Mouse (Mus musculus) hindbrain, embryonic 15.5 days (tissue): ENCODE results near the gene Pdcd6ip. TPM values are rescaled to one million over a fixed set of nuclear protein-coding genes. Genes with fewer than 3 reads are reported as not detected.
A peak's percentile ranks its signal among the peaks of the same experiment; 100 is the strongest.

ENCODE experiments used
- ATAC-seq: fragments of 200-750 bp; cut with Nextera tagmentation; 2 replicates; pipeline ENCODE4 v1.8.0; 2017; ENCODE audit warnings: low read depth, moderate number of reproducible peaks, moderate TSS enrichment; ENCODE audit not compliant: low FRiP score
- H3K27ac ChIP-seq: fragments of 300-500 bp; sonication (generic); replicated peaks from 2 replicates; pipeline ENCODE4 v1.5.1; 2015; ENCODE audit warnings: mild to moderate bottlenecking, inconsistent platforms
- H3K27me3 ChIP-seq: fragments of 300-500 bp; sonication (generic); 2 replicates; pipeline ENCODE4 v1.6.1; 2015; ENCODE audit warnings: control low read depth, inconsistent platforms
- H3K36me3 ChIP-seq: fragments of 300-500 bp; sonication (generic); 2 replicates; pipeline ENCODE4 v1.6.1; 2015; ENCODE audit warnings: control low read depth, inconsistent platforms
- H3K4me1 ChIP-seq: fragments of 300-500 bp; sonication (generic); replicated peaks from 2 replicates; pipeline ENCODE4 v1.6.1; 2015; ENCODE audit warnings: control low read depth, inconsistent platforms
- H3K4me2 ChIP-seq: fragments of 300-500 bp; sonication (generic); 2 replicates; pipeline ENCODE4 v1.6.1; 2015; ENCODE audit warnings: moderate library complexity, mild to moderate bottlenecking, inconsistent platforms
- H3K4me3 ChIP-seq: fragments of 300-500 bp; sonication (generic); 2 replicates; pipeline ENCODE4 v1.5.1; 2015; ENCODE audit warnings: mild to moderate bottlenecking, inconsistent platforms
- H3K9ac ChIP-seq: fragments of 300-500 bp; sonication (generic); 2 replicates; pipeline ENCODE4 v1.6.1; 2015; ENCODE audit warnings: inconsistent platforms
- H3K9me3 ChIP-seq: fragments of 300-500 bp; sonication (generic); 2 replicates; pipeline ENCODE4 v1.6.1; 2016; ENCODE audit warnings: control low read depth, inconsistent platforms
- WGBS: fragments of 180-500 bp; shearing (Covaris S2); methylation state at CpG from one replicate; pipeline ENCODE4 v1.1.7; 2015; 5-methylcytosine and 5-hydroxymethylcytosine counted together
- polyA plus RNA-seq: library from polyadenylated mRNA; unstranded; fragments of >200 nt; fragmentation: Nextera tagmentation; extraction: Ambion mirVana; gene quantifications from 2 replicates; pipeline ENCODE4 v1.2.1, GENCODE M21; 2015

Gene Pdcd6ip
- 37.3 and 39.1 TPM in 2 replicates for polyA plus RNA-seq

- Histone ChIP-seq H3K27me3 (no peaks in the 10 kb centered on the region), H3K4me3 (peak within 1 kb of the TSS; percentile 95), H3K4me2 (peak within 1 kb of the TSS; percentile 84), H3K27ac (peak within 1 kb of the TSS; percentile 85), H3K9ac (peak within 1 kb of the TSS; percentile 94), H3K9me3 (no peaks in the 10 kb centered on the region), H3K36me3 (no peaks in the 10 kb centered on the region), H3K4me1 (peaks cover 27% of the 10 kb centered on the region)
- ATAC-seq = peak; percentile 91
- 2% methylated on average over 72 of the region's 77 CpGs for WGBS
Observed at GRCm38 (mm10) chr9:113707481-113708360, at the start of gene Pdcd6ip. TSS of gene Pdcd6ip (minus strand) at chr9:113708259.

DNA sequence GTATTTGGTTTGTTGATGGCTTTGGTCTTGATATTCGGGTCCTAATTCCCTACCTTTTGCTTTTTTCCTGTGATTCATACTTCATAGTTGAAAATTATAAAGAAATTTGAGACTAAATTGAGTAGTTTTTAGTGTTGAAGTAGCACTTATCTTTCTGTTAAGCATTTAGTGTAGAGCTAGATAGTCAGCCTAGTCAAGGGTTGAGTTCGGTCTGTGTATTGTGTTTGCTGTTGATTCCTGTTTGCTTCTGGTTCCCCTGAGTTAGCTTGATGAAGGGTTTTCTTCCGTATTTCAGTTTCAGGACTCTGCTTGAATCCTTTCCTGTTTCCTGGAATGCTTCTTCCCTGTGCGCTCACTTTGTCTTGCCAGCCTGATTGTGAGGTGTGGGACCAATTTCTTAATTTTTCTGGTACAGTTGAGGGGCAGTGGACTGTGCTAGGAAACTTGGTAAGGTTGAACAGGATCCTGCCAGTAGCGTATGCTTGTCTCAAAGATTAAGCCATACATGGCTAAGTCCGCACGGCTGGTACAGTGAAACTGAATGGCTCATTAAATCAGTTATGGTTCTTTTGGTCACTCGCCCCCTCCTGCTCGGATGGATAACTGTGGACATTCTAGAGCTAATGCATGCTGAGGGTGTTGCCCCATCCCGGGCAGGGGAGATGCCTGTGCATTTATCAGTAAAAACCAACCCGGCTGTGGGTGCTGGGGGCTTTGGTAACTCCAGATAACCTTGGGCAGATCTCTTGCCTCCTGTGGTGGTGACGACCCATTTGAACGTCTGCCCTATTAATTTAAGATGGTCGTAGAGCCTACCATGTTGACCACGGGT, 48.0 kb upstream of the Pdcd6ip start:
- Histone ChIP-seq H3K27me3 (no peaks in the 10 kb centered on the region), H3K4me1 (no peaks in the 10 kb centered on the region), H3K9ac (no peak overlapping the region), H3K4me3 (no peak overlapping the region), H3K27ac (no peak overlapping the region), H3K9me3 (no peaks in the 10 kb centered on the region), H3K36me3 (no peaks in the 10 kb centered on the region), H3K4me2 (no peak overlapping the region)
- 86% methylated on average over 15 of the region's 15 CpGs for WGBS
- no peak for ATAC-seq

DNA sequence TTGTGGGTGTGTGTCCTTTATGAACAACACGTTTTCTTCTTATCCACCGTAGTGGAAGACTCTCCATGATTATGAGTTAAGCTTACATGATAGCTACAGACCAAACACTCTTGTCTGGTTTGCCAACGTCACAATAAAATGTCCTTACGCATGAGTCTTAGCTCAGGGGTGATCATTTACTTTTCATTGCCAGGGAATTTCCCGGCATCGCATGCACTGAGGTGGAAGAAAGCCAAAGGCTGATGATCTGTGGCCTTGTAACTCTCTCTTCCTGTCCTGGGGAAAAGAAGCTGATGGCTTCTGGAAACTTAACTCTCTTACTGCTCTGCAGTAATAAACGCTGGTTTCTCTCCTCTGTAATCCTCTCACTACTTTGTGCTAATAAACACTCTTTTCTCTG, 41.3 kb upstream of the Pdcd6ip start:
- 79% methylated on average over 7 of the region's 7 CpGs for WGBS
- Histone ChIP-seq H3K36me3 (no peaks in the 10 kb centered on the region), H3K9me3 (no peaks in the 10 kb centered on the region), H3K27ac (no peak overlapping the region), H3K4me1 (no peaks in the 10 kb centered on the region), H3K4me3 (no peak overlapping the region), H3K4me2 (no peak overlapping the region), H3K27me3 (no peaks in the 10 kb centered on the region), H3K9ac (no peak overlapping the region)
- ATAC-seq = no peak

DNA sequence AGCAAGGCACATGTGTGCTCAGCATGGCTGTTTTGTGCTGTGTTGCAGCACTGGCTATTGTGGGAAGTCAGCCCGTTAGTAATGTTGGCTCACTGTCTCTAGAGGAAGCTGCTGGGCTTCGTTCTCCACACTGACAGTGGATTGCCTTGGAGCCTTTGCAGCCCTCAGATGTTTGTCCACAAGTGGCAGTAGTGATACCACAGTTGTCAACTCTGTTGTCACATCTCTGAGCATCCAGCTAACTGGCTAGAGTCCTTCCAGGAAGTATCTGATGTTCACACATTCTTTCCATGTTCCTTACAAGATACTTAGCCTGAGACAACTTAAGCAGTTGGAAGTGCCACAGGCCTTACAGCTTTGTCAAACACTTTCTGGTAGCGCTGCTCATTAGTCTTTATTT, 35.2 kb upstream of the Pdcd6ip start:
- WGBS = 44% methylated on average over 3 of the region's 3 CpGs
- ATAC-seq = no peak
- H3K36me3 ChIP-seq = no peaks in the 10 kb centered on the region
- no peak overlapping the region for H3K27ac ChIP-seq
- peaks cover 16% of the 10 kb centered on the region for H3K4me1 ChIP-seq
- no peak overlapping the region for H3K4me2 ChIP-seq
- no peaks in the 10 kb centered on the region for H3K27me3 ChIP-seq
- H3K9ac ChIP-seq = no peak overlapping the region
- no peak overlapping the region for H3K4me3 ChIP-seq
- no peaks in the 10 kb centered on the region for H3K9me3 ChIP-seq

DNA sequence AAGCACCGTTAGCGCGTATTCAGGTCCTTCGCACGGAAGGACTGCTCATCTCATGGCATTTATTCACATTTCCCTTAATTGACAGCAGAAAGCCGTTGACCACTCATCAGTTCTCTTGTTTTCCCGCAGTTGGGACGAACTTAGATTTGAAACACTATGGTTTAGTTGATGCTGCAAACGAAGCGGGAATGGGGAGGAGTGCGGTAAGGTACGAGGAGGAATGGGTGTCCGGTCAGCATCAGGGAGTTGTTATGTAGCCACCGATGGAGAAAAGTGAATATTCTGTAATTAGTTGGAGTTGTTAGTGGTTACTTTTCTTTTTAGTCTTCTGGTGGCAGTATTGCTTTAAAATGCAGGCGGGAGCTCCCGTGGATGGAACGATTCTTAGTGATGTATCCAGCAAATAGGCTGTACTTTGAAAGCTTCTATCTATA, 34.3 kb upstream of the Pdcd6ip start:
- peak overlapping the region; percentile 65 for H3K9ac ChIP-seq
- 0 out of 2 replicates have a peak overlapping the region, but pooled peaks have one; percentile 75 for H3K27ac ChIP-seq
- H3K36me3 ChIP-seq = no peaks in the 10 kb centered on the region
- no peak for ATAC-seq
- H3K4me1 ChIP-seq = peaks cover 16% of the 10 kb centered on the region
- H3K27me3 ChIP-seq = no peaks in the 10 kb centered on the region
- WGBS = 5% methylated on average over 17 of the region's 17 CpGs
- H3K9me3 ChIP-seq = no peaks in the 10 kb centered on the region
- peak overlapping the region; percentile 82 for H3K4me3 ChIP-seq
- peak overlapping the region; percentile 97 for H3K4me2 ChIP-seq

GRCm38 (mm10) chr9:113741637-113742137, 33.6 kb upstream of the Pdcd6ip start:
- Histone ChIP-seq H3K9me3 (no peaks in the 10 kb centered on the region), H3K4me2 (peak overlapping the region; percentile 97), H3K27ac (peak overlapping the region; percentile 75), H3K9ac (peak overlapping the region; percentile 65), H3K36me3 (no peaks in the 10 kb centered on the region), H3K4me3 (peak overlapping the region; percentile 82), H3K4me1 (peaks cover 16% of the 10 kb centered on the region), H3K27me3 (no peaks in the 10 kb centered on the region)
- peak; percentile 79 for ATAC-seq
- WGBS = under 1% methylated on average over 55 of the region's 64 CpGs

- Histone ChIP-seq H3K4me3 (peak within 1 kb of the TSS; percentile 82), H3K9me3 (no peaks in the 10 kb centered on the region), H3K4me1 (peaks cover 16% of the 10 kb centered on the region), H3K4me2 (peak within 1 kb of the TSS; percentile 97), H3K27me3 (no peaks in the 10 kb centered on the region), H3K9ac (peak within 1 kb of the TSS; percentile 65), H3K27ac (peak within 1 kb of the TSS; percentile 75), H3K36me3 (no peaks in the 10 kb centered on the region)
- under 1% methylated on average over 58 of the region's 63 CpGs for WGBS
- peak; percentile 94 for ATAC-seq
Observed at GRCm38 (mm10) chr9:113741108-113741636, 33.1 kb upstream of the Pdcd6ip start, which contains the start of gene Clasp2. TSS of gene Clasp2 (plus strand) at chr9:113741473.

GRCm38 (mm10) chr9:113738941-113739340, 30.9 kb upstream of the Pdcd6ip start:
- H3K27ac ChIP-seq = no peak overlapping the region
- no peak for ATAC-seq
- no peak overlapping the region for H3K9ac ChIP-seq
- no peaks in the 10 kb centered on the region for H3K9me3 ChIP-seq
- no peak overlapping the region for H3K4me3 ChIP-seq
- peaks cover 16% of the 10 kb centered on the region for H3K4me1 ChIP-seq
- no peak overlapping the region for H3K4me2 ChIP-seq
- H3K36me3 ChIP-seq = no peaks in the 10 kb centered on the region
- 88% methylated on average over 6 of the region's 6 CpGs for WGBS
- no peaks in the 10 kb centered on the region for H3K27me3 ChIP-seq

DNA sequence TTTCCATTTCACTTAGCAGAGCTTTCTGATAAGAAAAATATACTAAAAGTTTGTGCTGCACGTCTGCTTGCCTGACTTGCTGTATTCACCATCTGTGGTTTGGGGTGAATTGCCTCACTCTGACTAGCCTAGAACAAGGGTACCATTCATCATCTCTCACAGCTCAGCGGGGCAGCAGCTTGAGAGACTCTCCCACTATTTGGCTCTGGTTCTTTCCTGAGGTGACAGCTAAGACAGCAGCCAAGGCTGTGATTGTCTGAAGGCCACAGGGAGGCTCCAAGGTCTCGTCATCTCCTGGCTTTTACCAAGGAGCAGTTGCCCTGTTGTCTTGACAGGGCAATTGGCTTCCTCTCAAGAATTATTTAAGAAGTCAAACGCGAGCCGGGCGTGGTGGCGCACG, 30.0 kb upstream of the Pdcd6ip start:
- H3K4me2 ChIP-seq = no peak overlapping the region
- H3K27ac ChIP-seq = no peak overlapping the region
- no peak overlapping the region for H3K9ac ChIP-seq
- no peaks in the 10 kb centered on the region for H3K36me3 ChIP-seq
- no peak overlapping the region for H3K4me3 ChIP-seq
- WGBS = 59% methylated on average over 9 of the region's 9 CpGs
- no peaks in the 10 kb centered on the region for H3K27me3 ChIP-seq
- no peak for ATAC-seq
- peaks cover 13% of the 10 kb centered on the region for H3K4me1 ChIP-seq
- H3K9me3 ChIP-seq = no peaks in the 10 kb centered on the region

DNA sequence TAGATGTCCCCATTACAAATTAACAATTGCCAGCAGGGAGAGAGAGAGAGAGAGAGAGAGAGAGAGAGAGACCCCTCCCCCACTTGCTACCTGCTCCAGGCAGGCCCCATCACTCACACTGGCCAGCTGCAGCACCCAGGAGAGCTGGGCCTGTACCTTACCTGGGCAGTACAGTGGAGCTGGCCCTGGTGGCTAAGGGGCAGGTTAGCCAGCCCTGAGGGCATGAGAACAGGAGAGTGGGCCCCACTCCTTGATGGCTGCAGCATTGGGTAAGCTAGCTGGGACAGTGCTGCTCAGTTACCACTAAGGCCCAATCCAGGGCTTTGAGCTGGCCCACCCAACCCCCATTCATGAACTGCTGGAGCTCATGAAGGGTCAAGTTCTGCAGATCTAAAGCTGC, 27.9 kb upstream of the Pdcd6ip start:
- Histone ChIP-seq H3K36me3 (no peaks in the 10 kb centered on the region), H3K9ac (no peak overlapping the region), H3K4me3 (no peak overlapping the region), H3K4me1 (peaks cover 5% of the 10 kb centered on the region), H3K27me3 (no peaks in the 10 kb centered on the region), H3K27ac (no peak overlapping the region), H3K4me2 (no peak overlapping the region), H3K9me3 (no peaks in the 10 kb centered on the region)
- ATAC-seq = no peak

GRCm38 (mm10) chr9:113731540-113731939, 23.5 kb upstream of the Pdcd6ip start:
- 73% methylated on average over 3 of the region's 3 CpGs for WGBS
- no peak for ATAC-seq

More at GRCm38 (mm10) chr9:113731540-113731939, 23.5 kb upstream of the Pdcd6ip start:
- Histone ChIP-seq H3K9ac (no peak overlapping the region), H3K36me3 (no peaks in the 10 kb centered on the region), H3K27ac (no peak overlapping the region), H3K4me3 (no peak overlapping the region), H3K27me3 (no peaks in the 10 kb centered on the region), H3K4me2 (no peak overlapping the region), H3K9me3 (no peaks in the 10 kb centered on the region), H3K4me1 (no peaks in the 10 kb centered on the region)
